Mouse (Mus musculus): ENCODE results near the gene Notum. TPM values are rescaled to one million over a fixed set of nuclear protein-coding genes. Genes with fewer than 3 reads are reported as not detected.

The Notum gene
- not detected for polyA plus RNA-seq (2014; fragmentation: Illumina TruSeq; extraction: RNeasy Lipid Tissue Mini Kit (QIAGEN cat#74804); ENCODE audit: low read depth, low replicate concordance)

DNA sequence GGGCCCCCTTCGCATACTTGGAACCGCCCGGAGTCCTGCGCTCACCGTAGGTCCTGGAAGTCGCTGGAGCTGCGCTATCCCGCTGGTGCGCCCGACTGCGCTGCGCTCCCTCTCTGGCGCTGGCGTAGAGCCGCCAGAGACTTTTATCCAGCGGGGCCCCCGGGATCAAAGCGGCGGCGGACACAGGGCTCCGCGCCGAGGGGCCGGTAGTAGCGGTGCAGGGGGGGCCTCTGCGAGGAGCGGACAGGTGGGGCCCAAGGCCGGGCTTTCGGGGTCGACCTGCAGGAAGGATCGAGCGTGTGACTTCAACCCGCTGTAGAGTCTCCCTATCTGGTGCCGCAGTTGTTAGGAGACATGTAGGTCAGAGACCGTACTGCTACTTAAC, at the start of gene Notum:
Gene Notum (minus strand): TSS at position 100 of the 385 bp plus-strand sequence.

DNA sequence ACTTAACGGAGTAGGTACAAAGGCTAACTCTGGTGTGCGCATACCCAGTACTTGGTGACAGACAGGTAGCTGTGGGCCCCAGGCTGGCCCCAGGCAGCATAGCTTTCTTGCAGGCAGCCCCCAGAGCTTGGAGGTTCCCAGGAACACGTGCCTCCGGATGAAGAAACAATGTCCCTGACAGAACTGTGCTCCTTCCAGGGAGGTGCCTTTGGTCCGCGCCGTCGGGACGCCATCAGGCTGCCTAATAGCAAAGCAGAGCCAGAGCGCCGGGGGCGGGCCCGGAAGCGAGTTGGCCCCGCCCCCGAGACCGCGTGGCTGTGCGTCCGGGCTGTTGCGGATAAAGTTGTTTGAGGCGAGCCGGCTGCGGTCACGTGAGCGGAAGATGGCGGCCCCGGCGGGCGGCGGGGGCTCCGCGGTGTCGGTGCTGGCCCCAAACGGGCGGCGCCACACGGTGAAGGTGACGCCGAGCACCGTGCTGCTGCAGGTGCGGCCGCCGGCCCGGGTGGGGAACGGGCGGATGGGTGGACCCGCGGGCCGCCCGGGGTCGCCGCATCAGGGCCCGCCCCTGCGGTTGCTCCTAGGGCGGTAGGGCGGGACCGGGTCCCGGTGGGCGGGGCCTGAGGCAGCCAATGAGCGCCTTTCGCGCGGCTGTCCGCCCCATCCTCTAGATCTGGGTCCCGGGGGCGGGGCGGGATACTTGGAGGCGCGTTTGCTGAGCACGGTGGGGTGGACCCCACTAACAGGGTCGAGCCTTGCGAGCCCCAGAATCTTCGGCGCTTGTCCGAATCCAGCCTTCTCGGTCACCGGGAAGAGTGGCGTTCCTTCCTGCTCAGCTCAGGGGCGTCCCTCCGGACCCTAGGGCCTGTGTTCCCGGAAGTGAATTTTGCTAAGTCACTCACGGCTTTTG, 12.0 kb upstream of the Notum start, which contains the start of gene Aspscr1:
Gene Aspscr1 (plus strand): TSS at position 287 of the 907 bp plus-strand sequence.

DNA sequence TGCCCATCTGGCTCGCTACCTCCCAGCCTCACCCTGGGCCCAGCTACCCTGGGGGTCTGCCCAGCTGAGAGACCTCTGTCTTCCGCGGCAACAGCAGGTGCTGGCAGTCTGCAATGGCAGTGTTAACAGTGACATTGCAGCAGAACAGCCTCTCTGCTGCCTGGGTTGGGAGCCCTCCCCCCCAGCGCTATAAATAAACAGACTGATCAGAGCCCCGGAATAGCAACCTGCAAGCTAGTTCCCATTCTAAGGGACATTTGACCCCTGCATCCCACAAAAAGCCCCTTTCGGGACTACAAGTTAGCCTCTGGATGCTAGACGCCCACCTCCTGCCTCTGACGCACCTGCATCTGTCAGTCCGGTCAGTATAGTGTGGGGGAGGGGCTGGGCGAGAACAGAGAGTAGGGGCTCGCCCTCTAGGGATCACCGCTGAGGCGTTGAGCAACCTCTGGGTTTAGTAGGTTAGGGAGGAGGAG, 12.9 kb downstream of the Notum start, which contains the start of gene Myadml2:
Gene Myadml2 (minus strand): TSS at position 158 of the 476 bp plus-strand sequence.

DNA sequence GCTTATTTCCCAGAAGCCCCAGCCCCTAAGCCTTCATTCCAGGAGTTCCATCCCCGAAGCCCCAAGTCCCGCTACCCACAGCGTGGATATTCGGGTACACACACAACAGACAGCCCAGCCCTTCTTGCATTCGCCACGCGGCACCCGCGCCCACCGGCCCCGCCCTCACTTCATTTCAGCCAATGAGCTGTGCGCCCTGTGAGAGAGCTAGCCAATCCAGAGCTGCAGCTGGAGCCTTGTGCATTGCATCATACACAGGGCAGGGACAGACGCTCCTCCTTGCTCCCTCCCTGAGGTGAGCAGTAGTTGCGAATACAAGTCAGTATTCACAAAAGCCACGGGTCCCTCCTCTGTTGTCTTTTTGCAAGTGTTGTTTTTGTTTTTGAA, 17.4 kb downstream of the Notum start, which contains the start of gene Pycr1:
Gene Pycr1 (minus strand): TSS at position 169 of the 387 bp plus-strand sequence.

DNA sequence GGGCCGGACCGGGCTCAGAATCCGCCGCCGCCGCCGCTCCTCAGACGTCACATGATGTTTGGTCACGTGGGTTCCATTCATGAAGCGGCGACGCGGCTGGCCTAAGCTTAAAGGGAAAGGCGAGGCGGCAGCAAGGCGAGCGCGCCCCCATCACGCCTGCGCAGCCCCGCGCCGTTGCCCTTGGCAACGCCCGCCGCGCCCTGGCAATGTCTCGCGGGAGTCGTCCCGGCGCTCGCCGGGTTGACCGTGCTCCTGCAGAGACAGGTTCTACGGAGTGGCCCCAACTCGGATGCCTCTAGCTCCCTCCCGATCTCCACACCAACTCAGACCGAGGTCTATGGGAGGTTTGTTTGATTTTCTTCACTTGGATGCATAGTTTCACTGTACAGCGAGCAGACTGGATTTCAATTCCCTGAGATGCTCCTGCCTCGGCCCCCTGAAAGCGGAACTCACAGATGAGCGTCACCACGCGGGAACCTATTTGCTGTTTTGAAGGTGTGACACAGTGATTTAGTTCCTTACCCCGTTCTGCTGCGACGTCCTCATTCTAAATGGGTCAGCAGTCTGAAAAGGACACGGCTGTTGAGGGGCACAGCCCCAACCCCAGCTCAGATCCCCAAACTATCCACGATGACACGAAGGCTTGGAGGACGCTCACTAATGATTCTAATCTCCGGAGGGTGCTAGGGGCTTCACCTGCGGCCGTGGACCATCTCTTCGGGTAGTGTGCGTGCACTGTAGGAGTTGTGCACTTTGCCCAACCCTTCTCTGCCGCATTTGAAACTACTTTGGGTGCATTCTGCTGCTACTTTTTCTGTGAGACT, 27.2 kb downstream of the Notum start, which contains the start of gene Mafg:
Gene Mafg (minus strand): TSS at position 81 of the 824 bp plus-strand sequence.

DNA sequence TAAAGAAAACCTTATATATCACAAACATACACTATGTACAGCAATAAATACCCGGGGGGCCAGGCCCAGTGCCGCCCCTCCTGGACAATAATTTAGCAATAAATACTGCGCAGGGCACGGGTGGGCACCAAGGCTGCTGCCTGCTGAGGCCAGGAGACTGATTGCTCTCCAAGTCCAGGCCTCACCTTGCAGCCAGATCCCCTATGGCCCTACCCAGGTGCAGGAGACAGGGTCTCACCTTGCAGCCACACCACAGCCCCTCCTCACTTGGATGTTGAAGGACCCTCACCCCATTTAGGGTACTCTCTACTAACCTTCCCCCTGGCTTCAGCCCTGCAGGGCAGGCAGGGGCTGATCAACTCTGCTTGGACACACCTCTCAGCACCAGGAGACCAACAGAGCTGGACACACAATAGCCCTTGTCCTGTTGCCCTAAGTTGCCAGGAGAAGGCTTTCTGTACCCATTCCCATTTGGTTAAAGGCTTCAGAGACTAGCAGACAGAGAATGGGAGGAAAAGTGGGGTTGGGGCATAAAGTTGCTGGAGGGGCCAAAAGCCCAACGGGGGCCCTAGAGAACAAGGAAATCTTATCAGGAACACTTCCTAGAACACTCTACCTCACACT, 35.7 kb downstream of the Notum start, which contains the start of gene Sirt7:
Gene Sirt7 (minus strand): TSS at position 89 of the 624 bp plus-strand sequence.

DNA sequence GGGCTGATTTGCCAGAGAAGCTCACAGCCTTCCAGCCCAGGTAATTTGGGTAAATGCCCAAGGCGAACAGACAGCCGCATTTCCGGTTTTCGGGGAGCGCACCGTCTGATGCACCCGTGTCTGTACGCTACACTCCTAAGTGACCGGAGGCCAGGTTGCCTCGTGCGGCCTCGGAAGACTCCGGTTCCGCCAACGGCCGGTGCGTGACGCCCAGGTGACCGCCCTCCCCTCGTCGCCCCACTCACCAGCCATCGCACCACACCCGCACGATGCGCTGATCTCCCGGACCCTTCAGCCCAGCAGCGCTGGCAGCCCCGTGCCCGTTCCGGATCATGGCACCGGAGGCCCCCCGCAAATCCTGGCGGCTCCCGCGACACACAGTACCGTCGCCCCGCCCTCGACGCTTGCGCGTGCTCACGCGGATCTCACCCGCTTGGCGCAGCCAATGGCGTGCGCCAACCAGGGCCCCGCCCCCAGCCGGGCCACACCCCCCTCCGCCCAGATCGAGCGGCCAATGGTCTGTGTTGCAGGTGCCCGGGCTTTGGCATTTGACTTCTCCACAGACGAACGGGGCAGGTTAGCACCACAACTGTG, 43.4 kb downstream of the Notum start, which contains the start of gene Pcyt2:
Gene Pcyt2 (minus strand): TSS at position 418 of the 594 bp plus-strand sequence.

DNA sequence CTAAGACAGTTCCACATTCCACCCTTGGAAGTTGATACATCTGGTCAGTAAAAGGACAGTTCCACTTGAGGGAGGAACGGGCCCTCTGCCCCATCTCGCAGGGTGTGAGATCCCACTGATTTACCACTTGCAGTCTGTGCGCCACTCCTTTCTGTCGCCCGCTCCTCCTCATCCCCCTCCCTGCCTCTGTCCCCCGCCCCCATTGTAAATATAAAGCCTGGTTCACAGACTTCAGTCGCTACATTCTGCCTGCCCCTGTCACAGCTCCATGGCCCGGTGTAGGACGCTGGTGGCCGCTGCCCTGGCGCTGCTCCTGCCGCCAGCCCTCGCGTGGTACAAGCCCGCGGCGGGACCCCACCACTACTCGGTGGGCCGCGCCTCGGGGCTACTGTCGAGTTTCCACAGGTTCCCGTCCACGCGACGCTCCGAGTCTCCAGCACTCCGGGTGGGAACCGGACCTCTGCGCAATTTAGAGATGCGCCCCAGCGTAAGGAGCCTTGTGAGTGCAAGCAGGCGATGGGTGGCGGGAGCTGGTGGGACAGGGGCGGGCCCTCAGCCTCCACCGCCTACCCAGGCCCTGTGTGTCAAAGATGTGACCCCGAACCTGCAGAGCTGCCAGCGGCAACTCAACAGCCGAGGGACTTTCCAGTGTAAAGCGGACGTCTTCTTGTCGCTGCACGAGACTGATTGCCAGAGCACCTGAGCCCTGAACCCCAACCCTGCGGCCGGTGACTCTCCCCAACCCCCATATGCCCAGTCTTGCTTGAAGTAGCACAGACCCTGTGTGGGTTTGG, 52.5 kb downstream of the Notum start, which contains the start of gene Npb:
Gene Npb (plus strand): TSS at position 237 of the 794 bp plus-strand sequence.

Other genes starting within 250 kb of the Notum start
- 29.9 TPM for gene Nploc4, start 223.5 kb downstream of the Notum start, polyA plus RNA-seq (2014; fragmentation: Illumina TruSeq; extraction: RNeasy Lipid Tissue Mini Kit (QIAGEN cat#74804); ENCODE audit: low read depth, low replicate concordance)
- not detected for gene Tspan10, start 218.5 kb downstream of the Notum start, polyA plus RNA-seq (2014; fragmentation: Illumina TruSeq; extraction: RNeasy Lipid Tissue Mini Kit (QIAGEN cat#74804); ENCODE audit: low read depth, low replicate concordance)
- gene Pde6g, start 207.7 kb downstream of the Notum start, polyA plus RNA-seq (2014; fragmentation: Illumina TruSeq; extraction: RNeasy Lipid Tissue Mini Kit (QIAGEN cat#74804); ENCODE audit: low read depth, low replicate concordance): not detected
- 1.4 TPM for gene Oxld1, start 203.1 kb downstream of the Notum start, polyA plus RNA-seq (2014; fragmentation: Illumina TruSeq; extraction: RNeasy Lipid Tissue Mini Kit (QIAGEN cat#74804); ENCODE audit: low read depth, low replicate concordance)
- gene Ccdc137, start 203.1 kb downstream of the Notum start, polyA plus RNA-seq (2014; fragmentation: Illumina TruSeq; extraction: RNeasy Lipid Tissue Mini Kit (QIAGEN cat#74804); ENCODE audit: low read depth, low replicate concordance): 13.4 TPM
- gene Arl16, start 193.6 kb downstream of the Notum start, polyA plus RNA-seq (2014; fragmentation: Illumina TruSeq; extraction: RNeasy Lipid Tissue Mini Kit (QIAGEN cat#74804); ENCODE audit: low read depth, low replicate concordance): 16.2 TPM
- gene Mrpl12, start 176.6 kb downstream of the Notum start, polyA plus RNA-seq (2014; fragmentation: Illumina TruSeq; extraction: RNeasy Lipid Tissue Mini Kit (QIAGEN cat#74804); ENCODE audit: low read depth, low replicate concordance): 2.4 TPM
- gene Slc25a10, start 169.3 kb downstream of the Notum start, polyA plus RNA-seq (2014; fragmentation: Illumina TruSeq; extraction: RNeasy Lipid Tissue Mini Kit (QIAGEN cat#74804); ENCODE audit: low read depth, low replicate concordance): 2.2 TPM
- gene Gcgr, start 130.5 kb downstream of the Notum start, polyA plus RNA-seq (2014; fragmentation: Illumina TruSeq; extraction: RNeasy Lipid Tissue Mini Kit (QIAGEN cat#74804); ENCODE audit: low read depth, low replicate concordance): not detected
- 1.0 TPM for gene Mcrip1, start 111.4 kb downstream of the Notum start, polyA plus RNA-seq (2014; fragmentation: Illumina TruSeq; extraction: RNeasy Lipid Tissue Mini Kit (QIAGEN cat#74804); ENCODE audit: low read depth, low replicate concordance)
- not detected for gene Ppp1r27, start 110.0 kb downstream of the Notum start, polyA plus RNA-seq (2014; fragmentation: Illumina TruSeq; extraction: RNeasy Lipid Tissue Mini Kit (QIAGEN cat#74804); ENCODE audit: low read depth, low replicate concordance)
- gene P4hb, start 87.9 kb downstream of the Notum start, polyA plus RNA-seq (2014; fragmentation: Illumina TruSeq; extraction: RNeasy Lipid Tissue Mini Kit (QIAGEN cat#74804); ENCODE audit: low read depth, low replicate concordance): 183 TPM
- 32.9 TPM for gene Arhgdia, start 79.6 kb downstream of the Notum start, polyA plus RNA-seq (2014; fragmentation: Illumina TruSeq; extraction: RNeasy Lipid Tissue Mini Kit (QIAGEN cat#74804); ENCODE audit: low read depth, low replicate concordance)
- 20.8 TPM for gene Alyref, start 62.8 kb downstream of the Notum start, polyA plus RNA-seq (2014; fragmentation: Illumina TruSeq; extraction: RNeasy Lipid Tissue Mini Kit (QIAGEN cat#74804); ENCODE audit: low read depth, low replicate concordance)
- 10.3 TPM for gene Anapc11, start 62.8 kb downstream of the Notum start, polyA plus RNA-seq (2014; fragmentation: Illumina TruSeq; extraction: RNeasy Lipid Tissue Mini Kit (QIAGEN cat#74804); ENCODE audit: low read depth, low replicate concordance)
- not detected for gene Npb, start 52.7 kb downstream of the Notum start, polyA plus RNA-seq (2014; fragmentation: Illumina TruSeq; extraction: RNeasy Lipid Tissue Mini Kit (QIAGEN cat#74804); ENCODE audit: low read depth, low replicate concordance)
- 14.4 TPM for gene Pcyt2, start 43.2 kb downstream of the Notum start, polyA plus RNA-seq (2014; fragmentation: Illumina TruSeq; extraction: RNeasy Lipid Tissue Mini Kit (QIAGEN cat#74804); ENCODE audit: low read depth, low replicate concordance)
- gene Sirt7, start 35.9 kb downstream of the Notum start, polyA plus RNA-seq (2014; fragmentation: Illumina TruSeq; extraction: RNeasy Lipid Tissue Mini Kit (QIAGEN cat#74804); ENCODE audit: low read depth, low replicate concordance): 7.9 TPM
- gene Mafg, start 27.6 kb downstream of the Notum start, polyA plus RNA-seq (2014; fragmentation: Illumina TruSeq; extraction: RNeasy Lipid Tissue Mini Kit (QIAGEN cat#74804); ENCODE audit: low read depth, low replicate concordance): 17.5 TPM
- gene Pycr1, start 17.4 kb downstream of the Notum start, polyA plus RNA-seq (2014; fragmentation: Illumina TruSeq; extraction: RNeasy Lipid Tissue Mini Kit (QIAGEN cat#74804); ENCODE audit: low read depth, low replicate concordance): 0.52 TPM
- not detected for gene Myadml2, start 13.0 kb downstream of the Notum start, polyA plus RNA-seq (2014; fragmentation: Illumina TruSeq; extraction: RNeasy Lipid Tissue Mini Kit (QIAGEN cat#74804); ENCODE audit: low read depth, low replicate concordance)
- 2.4 TPM for gene Aspscr1, start 11.8 kb upstream of the Notum start, polyA plus RNA-seq (2014; fragmentation: Illumina TruSeq; extraction: RNeasy Lipid Tissue Mini Kit (QIAGEN cat#74804); ENCODE audit: low read depth, low replicate concordance)
- gene Cenpx, start 52.6 kb upstream of the Notum start, polyA plus RNA-seq (2014; fragmentation: Illumina TruSeq; extraction: RNeasy Lipid Tissue Mini Kit (QIAGEN cat#74804); ENCODE audit: low read depth, low replicate concordance): 1.7 TPM
- gene Lrrc45, start 52.8 kb upstream of the Notum start, polyA plus RNA-seq (2014; fragmentation: Illumina TruSeq; extraction: RNeasy Lipid Tissue Mini Kit (QIAGEN cat#74804); ENCODE audit: low read depth, low replicate concordance): 0.47 TPM
- not detected for gene Rac3, start 60.3 kb upstream of the Notum start, polyA plus RNA-seq (2014; fragmentation: Illumina TruSeq; extraction: RNeasy Lipid Tissue Mini Kit (QIAGEN cat#74804); ENCODE audit: low read depth, low replicate concordance)
- not detected for gene Dcxr, start 66.1 kb upstream of the Notum start, polyA plus RNA-seq (2014; fragmentation: Illumina TruSeq; extraction: RNeasy Lipid Tissue Mini Kit (QIAGEN cat#74804); ENCODE audit: low read depth, low replicate concordance)
- 1.2 TPM for gene Cbr2, start 70.9 kb upstream of the Notum start, polyA plus RNA-seq (2014; fragmentation: Illumina TruSeq; extraction: RNeasy Lipid Tissue Mini Kit (QIAGEN cat#74804); ENCODE audit: low read depth, low replicate concordance)
- gene Hmga1b, start 101.6 kb upstream of the Notum start, polyA plus RNA-seq (2014; fragmentation: Illumina TruSeq; extraction: RNeasy Lipid Tissue Mini Kit (QIAGEN cat#74804); ENCODE audit: low read depth, low replicate concordance): not detected
- not detected for gene Rfng, start 123.0 kb upstream of the Notum start, polyA plus RNA-seq (2014; fragmentation: Illumina TruSeq; extraction: RNeasy Lipid Tissue Mini Kit (QIAGEN cat#74804); ENCODE audit: low read depth, low replicate concordance)
- gene Gps1, start 123.1 kb upstream of the Notum start, polyA plus RNA-seq (2014; fragmentation: Illumina TruSeq; extraction: RNeasy Lipid Tissue Mini Kit (QIAGEN cat#74804); ENCODE audit: low read depth, low replicate concordance): 30.7 TPM
- 4.8 TPM for gene Dus1l, start 135.2 kb upstream of the Notum start, polyA plus RNA-seq (2014; fragmentation: Illumina TruSeq; extraction: RNeasy Lipid Tissue Mini Kit (QIAGEN cat#74804); ENCODE audit: low read depth, low replicate concordance)
- gene Fasn, start 163.4 kb upstream of the Notum start, polyA plus RNA-seq (2014; fragmentation: Illumina TruSeq; extraction: RNeasy Lipid Tissue Mini Kit (QIAGEN cat#74804); ENCODE audit: low read depth, low replicate concordance): 10.8 TPM

Measured in adrenal gland, adult 10 weeks (tissue).